Mouse (Mus musculus) hindbrain, embryonic 16.5 days (tissue): ENCODE measurements around the gene Slx1b. TPM values are rescaled to one million over a fixed set of nuclear protein-coding genes. Genes with fewer than 3 reads are reported as not detected.
"Not testable (repeated sequence)": the region's sequence is repeated elsewhere in the genome, so short reads cannot be mapped to it uniquely, and the experiment has no call there.

ENCODE experiments used
- ATAC-seq: fragments of 200-750 bp; cut with Nextera tagmentation; 2 replicates; pipeline ENCODE4 v1.8.0; 2017; ENCODE audit warnings: moderate TSS enrichment, moderate library complexity
- H3K27ac ChIP-seq: fragments of 300-500 bp; sonication (generic); 2 replicates; pipeline ENCODE4 v1.5.1; 2014; ENCODE audit warnings: low read depth, mild to moderate bottlenecking, control low read depth, low read length, moderate library complexity
- H3K27me3 ChIP-seq: fragments of 300-500 bp; sonication (generic); replicated peaks from 2 replicates; pipeline ENCODE4 v1.6.1; 2014; ENCODE audit warnings: low read length; ENCODE audit not compliant: control insufficient read depth, insufficient read depth
- H3K36me3 ChIP-seq: fragments of 300-500 bp; sonication (generic); 2 replicates; pipeline ENCODE4 v1.6.1; 2014; ENCODE audit warnings: mild to moderate bottlenecking, low read length, moderate library complexity, mixed read lengths; ENCODE audit not compliant: control insufficient read depth, insufficient read depth
- H3K4me1 ChIP-seq: fragments of 300-500 bp; sonication (generic); 2 replicates; pipeline ENCODE4 v1.6.1; 2014; ENCODE audit warnings: low read depth, low read length; ENCODE audit not compliant: control insufficient read depth, insufficient read depth
- H3K4me2 ChIP-seq: fragments of 300-500 bp; sonication (generic); 2 replicates; pipeline ENCODE4 v1.6.1; 2014; ENCODE audit warnings: mild to moderate bottlenecking, low read length, control low read depth, moderate library complexity
- H3K4me3 ChIP-seq: fragments of 300-500 bp; sonication (generic); 2 replicates; pipeline ENCODE4 v1.5.1; 2014; ENCODE audit warnings: mild to moderate bottlenecking, low read length, control low read depth, moderate library complexity
- H3K9ac ChIP-seq: fragments of 300-500 bp; sonication (generic); 2 replicates; pipeline ENCODE4 v1.6.1; 2014; ENCODE audit warnings: low read depth, mild to moderate bottlenecking, control low read depth, low read length, moderate library complexity
- H3K9me3 ChIP-seq: fragments of 300-500 bp; sonication (generic); 2 replicates; pipeline ENCODE4 v1.6.1; 2014; ENCODE audit warnings: mild to moderate bottlenecking, low read length, moderate library complexity; ENCODE audit not compliant: control insufficient read depth
- WGBS: fragments of 180-500 bp; shearing (Covaris S2); extraction: QIAGEN DNeasy Blood & Tissue Kit; methylation state at CpG from one replicate; pipeline ENCODE4 v1.1.7; 2014; 5-methylcytosine and 5-hydroxymethylcytosine counted together
- polyA plus RNA-seq: library from polyadenylated mRNA; unstranded; fragments of >200 nt; fragmentation: Nextera tagmentation; extraction: Ambion mirVana; gene quantifications from 2 replicates; pipeline ENCODE4 v1.2.1, GENCODE M21; 2015

Slx1b gene
- polyA plus RNA-seq, 1 experiment from 2014 or later: 13.4 TPM

DNA sequence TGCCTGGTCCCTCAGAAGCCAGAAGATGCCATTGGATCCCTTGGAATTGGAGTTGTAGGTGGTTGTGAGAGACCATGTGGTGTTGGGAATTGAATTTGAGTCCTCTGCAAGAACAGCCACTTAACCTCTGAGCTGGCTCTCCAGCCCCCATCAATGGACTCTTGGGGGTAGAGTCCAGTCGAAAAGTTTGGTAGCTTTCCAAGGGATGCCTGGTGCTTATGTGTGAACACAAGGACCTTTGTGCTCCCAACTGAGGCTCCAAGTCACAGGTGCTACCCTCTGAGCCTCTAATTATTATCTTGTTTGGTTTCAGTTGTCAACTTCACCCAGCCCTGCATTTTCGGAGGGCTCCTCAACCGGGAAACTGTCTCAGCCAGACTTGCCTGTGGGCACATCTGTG lies 4.8 kb downstream of the Slx1b start:
- no peaks in the 10 kb centered on the region for H3K27me3 ChIP-seq
- no peak overlapping the region for H3K9ac ChIP-seq
- no peaks in the 10 kb centered on the region for H3K9me3 ChIP-seq
- H3K4me3 ChIP-seq: no peak overlapping the region
- no peak for ATAC-seq
- peaks cover 13% of the 10 kb centered on the region for H3K4me1 ChIP-seq
- H3K36me3 ChIP-seq: peaks cover 13% of the 10 kb centered on the region
- H3K4me2 ChIP-seq: no peak overlapping the region
- 87% methylated on average over 3 of the region's 3 CpGs for WGBS
- H3K27ac ChIP-seq: no peak overlapping the region

DNA sequence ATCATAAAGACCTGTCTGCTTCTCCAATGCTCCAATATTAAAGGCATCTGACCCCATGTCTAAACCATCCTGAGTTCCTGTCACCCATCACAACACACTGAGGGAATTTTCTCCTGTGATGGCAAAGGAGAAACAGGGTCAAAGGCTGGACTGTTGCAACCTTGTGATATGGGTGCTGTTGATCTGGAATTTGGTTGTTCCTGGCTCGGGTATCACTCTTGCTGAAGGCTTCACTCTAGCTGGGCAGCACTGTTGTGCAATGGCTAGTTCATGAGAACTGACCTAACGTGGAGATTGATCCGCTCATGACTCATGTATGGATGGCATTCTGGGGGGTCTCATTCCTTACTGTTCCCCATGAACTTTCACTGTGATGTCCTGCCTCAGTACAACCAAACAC lies 6.6 kb downstream of the Slx1b start:
- 89% methylated on average over 3 of the region's 3 CpGs for WGBS
- H3K27ac ChIP-seq: no peak overlapping the region
- H3K27me3 ChIP-seq: no peaks in the 10 kb centered on the region
- H3K4me3 ChIP-seq: no peak overlapping the region
- H3K9ac ChIP-seq: no peak overlapping the region
- peaks cover 7% of the 10 kb centered on the region for H3K4me1 ChIP-seq
- ATAC-seq: no peak
- H3K36me3 ChIP-seq: peaks cover 13% of the 10 kb centered on the region
- H3K9me3 ChIP-seq: no peaks in the 10 kb centered on the region
- H3K4me2 ChIP-seq: no peak overlapping the region

DNA sequence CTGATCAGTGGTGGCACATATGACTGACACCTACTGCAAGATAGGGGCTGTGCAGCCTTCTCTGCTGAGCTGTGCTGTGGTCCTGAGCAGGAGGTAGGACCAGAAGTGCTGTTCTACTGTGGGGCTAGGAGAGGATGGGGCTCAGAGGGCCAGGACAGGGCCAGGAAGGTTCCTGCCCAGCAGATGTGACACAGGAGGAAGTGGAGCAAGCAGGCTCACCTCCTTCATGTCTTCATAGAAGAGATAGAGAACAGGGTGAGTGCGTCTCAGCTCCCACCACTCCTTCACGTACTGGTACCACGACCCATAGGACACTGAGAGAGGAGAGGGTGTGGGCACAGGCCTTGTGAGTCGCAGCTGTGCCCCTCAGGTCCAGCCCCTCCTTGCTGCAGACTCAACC lies 7.4 kb downstream of the Slx1b start:
- not testable (repeated sequence) for H3K27ac ChIP-seq, H3K9ac ChIP-seq, H3K4me1 ChIP-seq, H3K27me3 ChIP-seq, H3K4me3 ChIP-seq, ATAC-seq, H3K4me2 ChIP-seq, H3K9me3 ChIP-seq
- 96% methylated on average over 4 of the region's 4 CpGs for WGBS
- H3K36me3 ChIP-seq: peaks cover 13% of the 10 kb centered on the region

DNA sequence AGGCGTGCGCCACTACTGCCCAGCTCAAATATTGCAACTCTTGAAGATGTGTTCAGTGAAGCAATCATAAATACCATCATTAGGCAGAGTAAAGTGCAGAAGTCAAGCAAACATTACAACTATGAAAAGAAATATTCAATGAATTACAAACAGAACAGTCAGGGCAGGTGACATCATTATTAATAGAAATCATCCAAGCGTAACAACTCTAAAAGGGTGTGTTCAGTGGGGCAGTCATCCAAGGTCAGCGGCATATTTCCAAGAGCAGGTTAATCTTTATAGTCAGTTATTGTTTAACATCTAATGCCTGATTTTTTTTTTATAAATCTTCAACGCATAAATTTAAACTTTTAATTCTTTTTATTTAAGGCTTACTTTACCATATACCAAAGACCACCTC lies 14.4 kb downstream of the Slx1b start:
- no peak overlapping the region for H3K4me3 ChIP-seq
- H3K27ac ChIP-seq: no peak overlapping the region
- H3K4me2 ChIP-seq: no peak overlapping the region
- no peak for ATAC-seq
- 94% methylated on average over 5 of the region's 5 CpGs for WGBS
- no peaks in the 10 kb centered on the region for H3K9me3 ChIP-seq
- H3K27me3 ChIP-seq: no peaks in the 10 kb centered on the region
- H3K36me3 ChIP-seq: peaks cover 2% of the 10 kb centered on the region; the same call in 1 of the 2 replicates
- no peak overlapping the region for H3K9ac ChIP-seq
- no peaks in the 10 kb centered on the region for H3K4me1 ChIP-seq

- H3K27me3 ChIP-seq: no peaks in the 10 kb centered on the region
- H3K4me1 ChIP-seq: no peaks in the 10 kb centered on the region
- no peak for ATAC-seq
- no peaks in the 10 kb centered on the region for H3K9me3 ChIP-seq
- WGBS: 91% methylated on average over 5 of the region's 5 CpGs
- H3K9ac ChIP-seq: no peak overlapping the region
- H3K27ac ChIP-seq: no peak overlapping the region
- no peak overlapping the region for H3K4me2 ChIP-seq
- peaks cover 2% of the 10 kb centered on the region; the same call in 1 of the 2 replicates for H3K36me3 ChIP-seq
- no peak overlapping the region for H3K4me3 ChIP-seq
These were observed 15.9 kb downstream of the Slx1b start for GRCm38 (mm10) chr7:126679683-126680082.

DNA sequence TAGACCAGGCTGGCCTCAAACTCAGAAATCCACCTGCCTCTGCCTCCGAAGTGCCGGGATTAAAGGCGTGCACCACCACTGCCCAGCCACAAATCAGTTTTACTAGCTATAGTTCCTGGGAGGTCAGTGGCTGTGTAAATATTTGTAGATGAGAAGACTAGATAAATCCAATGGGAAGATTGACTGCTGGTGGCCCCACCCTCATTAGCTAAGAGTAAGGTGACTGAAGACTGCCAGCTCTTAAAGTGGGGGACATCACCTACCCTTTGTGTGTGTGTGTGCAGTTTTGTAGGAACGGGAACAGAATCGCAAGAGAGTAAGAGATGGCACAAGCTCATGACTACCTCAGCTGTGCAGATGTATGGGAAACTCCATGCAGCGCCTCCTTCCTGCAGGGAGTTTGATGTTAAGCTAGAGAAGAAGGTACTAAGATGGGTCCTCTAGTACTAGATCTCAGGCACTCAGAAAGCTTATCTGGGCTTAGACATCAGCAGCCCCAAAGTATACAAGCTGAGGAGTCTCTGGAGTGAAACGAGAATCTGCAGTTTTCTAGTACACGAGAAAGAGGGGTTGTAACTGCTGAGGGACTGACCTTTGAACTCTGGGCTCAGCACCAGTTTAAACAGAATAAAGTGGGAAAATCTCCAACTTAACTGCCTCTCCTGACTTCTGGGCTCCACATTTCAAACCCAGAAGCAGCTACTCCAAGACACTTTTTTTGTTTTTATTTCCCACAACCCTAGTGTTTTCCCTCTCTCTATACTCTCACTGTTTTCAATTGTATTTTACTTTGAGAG lies 16.8 kb downstream of the Slx1b start:
- Histone ChIP-seq H3K9me3 (no peaks in the 10 kb centered on the region), H3K4me1 (no peaks in the 10 kb centered on the region), H3K27ac (no peak overlapping the region), H3K4me2 (no peak overlapping the region), H3K4me3 (no peak overlapping the region), H3K9ac (no peak overlapping the region), H3K36me3 (peaks cover 2% of the 10 kb centered on the region; the same call in 1 of the 2 replicates), H3K27me3 (no peaks in the 10 kb centered on the region)
- no peak for ATAC-seq
- 85% methylated on average over 8 of the region's 8 CpGs for WGBS

DNA sequence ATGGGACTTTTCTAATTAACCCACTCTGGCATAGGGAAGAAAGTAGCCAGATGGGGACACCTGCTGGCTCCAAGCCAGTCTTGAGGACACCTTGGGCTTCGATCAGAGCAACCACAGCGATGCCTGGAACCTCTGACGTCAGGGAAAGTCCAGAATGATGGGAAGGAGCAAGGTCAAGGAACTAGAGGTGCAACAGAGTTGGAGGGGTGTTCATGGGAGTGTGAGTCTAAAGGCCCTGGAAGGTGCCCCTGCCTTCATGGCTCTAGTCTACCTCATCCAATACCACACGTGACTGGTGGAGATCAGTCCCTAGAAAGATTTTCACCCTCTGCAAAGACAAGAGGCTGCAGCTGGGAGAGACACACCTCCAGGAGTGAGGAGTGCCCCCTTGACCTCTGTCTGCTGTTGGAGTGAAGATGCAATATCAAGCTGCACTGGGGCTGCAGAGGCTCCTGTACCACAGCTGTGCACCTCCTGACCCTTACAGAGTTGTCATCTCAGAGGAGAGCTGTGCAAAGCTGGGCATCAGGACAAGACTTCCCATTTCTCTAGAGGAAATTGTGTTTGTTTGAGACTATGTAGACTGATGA lies 18.9 kb downstream of the Slx1b start:
- 83% methylated on average over 4 of the region's 4 CpGs for WGBS
- H3K27me3 ChIP-seq: no peaks in the 10 kb centered on the region
- no peaks in the 10 kb centered on the region for H3K9me3 ChIP-seq
- H3K4me2 ChIP-seq: no peak overlapping the region
- H3K36me3 ChIP-seq: peaks cover 15% of the 10 kb centered on the region; the same call in 1 of the 2 replicates
- H3K9ac ChIP-seq: no peak overlapping the region
- no peak for ATAC-seq
- no peak overlapping the region for H3K27ac ChIP-seq
- no peak overlapping the region for H3K4me3 ChIP-seq
- no peaks in the 10 kb centered on the region for H3K4me1 ChIP-seq

GRCm38 (mm10) chr7:126676207-126676606 lies 19.4 kb downstream of the Slx1b start, which contains the start of gene Sult1a1:
Sult1a1 (minus strand) TSS chr7:126676432.
- no peak within 1 kb of the TSS for H3K4me2 ChIP-seq
- H3K4me1 ChIP-seq: no peaks in the 10 kb centered on the region
- H3K36me3 ChIP-seq: peaks cover 16% of the 10 kb centered on the region; the same call in 1 of the 2 replicates
- no peaks in the 10 kb centered on the region for H3K9me3 ChIP-seq
- ATAC-seq: no peak
- H3K9ac ChIP-seq: peak within 1 kb of the TSS; percentile 41; the same call in 1 of the 2 replicates
- no peak within 1 kb of the TSS for H3K4me3 ChIP-seq
- no peaks in the 10 kb centered on the region for H3K27me3 ChIP-seq
- WGBS: 75% methylated on average over 1 of the region's 1 CpGs
- peak within 1 kb of the TSS; percentile 44; the same call in 1 of the 2 replicates for H3K27ac ChIP-seq

DNA sequence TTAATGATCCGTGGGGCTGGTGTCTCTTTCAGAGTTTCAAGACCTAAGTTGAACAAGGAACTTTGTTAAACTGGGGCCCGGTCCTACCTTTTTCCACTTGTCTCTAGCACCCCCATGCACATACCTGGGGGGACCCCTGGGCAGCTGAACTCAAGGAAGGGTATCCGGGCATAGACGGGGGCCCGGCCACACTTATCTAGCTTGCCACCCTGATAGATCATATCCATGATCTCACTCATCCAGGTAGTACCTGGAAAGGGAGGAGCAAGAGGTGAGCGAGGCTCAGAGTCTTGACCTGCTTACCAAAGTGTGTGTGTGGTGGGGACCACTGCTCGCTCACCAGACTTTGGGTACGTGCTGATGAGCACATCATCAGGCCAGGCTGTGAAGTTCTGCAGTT lies 20.5 kb downstream of the Slx1b start:
- no peak overlapping the region for H3K4me3 ChIP-seq
- H3K27ac ChIP-seq: no peak overlapping the region
- H3K4me1 ChIP-seq: no peaks in the 10 kb centered on the region
- H3K4me2 ChIP-seq: no peak overlapping the region
- 95% methylated on average over 8 of the region's 8 CpGs for WGBS
- no peaks in the 10 kb centered on the region for H3K9me3 ChIP-seq
- H3K36me3 ChIP-seq: peaks cover 18% of the 10 kb centered on the region
- H3K27me3 ChIP-seq: no peaks in the 10 kb centered on the region
- H3K9ac ChIP-seq: no peak overlapping the region
- ATAC-seq: no peak
